In the genomic region with DNA sequence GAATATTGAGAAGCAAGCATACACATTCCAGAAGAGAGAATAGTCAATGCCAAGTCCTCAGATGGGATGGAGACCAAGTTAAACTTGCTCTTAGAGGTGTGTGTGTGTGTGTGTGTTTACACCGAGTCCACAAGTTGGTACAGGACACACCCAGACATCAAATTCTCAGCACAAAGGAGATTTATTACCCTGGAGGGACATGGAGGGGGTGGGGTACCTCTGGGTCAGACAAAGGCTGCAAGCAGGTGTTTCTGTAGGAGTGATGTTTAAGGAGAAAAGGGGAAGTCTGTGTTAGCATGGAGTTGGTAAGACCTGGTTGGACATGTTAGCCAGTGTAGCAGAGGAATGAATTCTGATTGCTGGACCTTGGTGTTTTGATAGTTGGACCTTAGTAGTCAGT, we compare ENCODE assay signal across 21 mouse cellular contexts. TPM values are rescaled to one million over a fixed set of nuclear protein-coding genes. Genes with fewer than 3 reads are reported as not detected.
DNase-seq lines count a peak whose midpoint lies in the region; ATAC-seq and TF ChIP-seq lines count a peak whose summit lies in the region.
"Had no signal": no experiment of that assay in that cellular context is flagged by ENCODE, and none has a peak within 500 bp of the region (broad histone marks: within the 10 kb centered on the region; RNA-seq: fewer than 3 reads in every experiment).

No protein-coding gene starts in this region.

- no peak for TF ChIP-seq CTCF in Patski (IDR thresholded peaks at IDR 0.05)

- H3K27me3 ChIP-seq in kidney, embryonic 16.5 days (ENCODE audit: insufficient read depth, low read length) = no peaks in the 10 kb centered on the region
- no peaks in the 10 kb centered on the region for H3K27me3 ChIP-seq in Patski
- no peaks in the 10 kb centered on the region for H3K27me3 ChIP-seq in liver, embryonic 13.5 days
- H3K27me3 ChIP-seq in stomach, embryonic 16.5 days (ENCODE audit: control insufficient read depth, insufficient read depth, low read length) = no peaks in the 10 kb centered on the region
- no peaks in the 10 kb centered on the region for H3K27me3 ChIP-seq in forebrain, embryonic 12.5 days
- H3K27me3 ChIP-seq: neural tube, embryonic 12.5 days had no signal

- peak; percentile 65 for ATAC-seq in kidney, embryonic 16.5 days (ENCODE audit: low FRiP score, low TSS enrichment)
- ATAC-seq in Patski = peak; percentile 68
- ATAC-seq in liver, embryonic 13.5 days (ENCODE audit: low read depth) = no peak; the same call in 1 of the 2 replicates
- peak; percentile 68; the same call in 1 of the 2 replicates for ATAC-seq in stomach, embryonic 16.5 days (ENCODE audit: insufficient read depth, low FRiP score)
- no peak for ATAC-seq in forebrain, embryonic 12.5 days (ENCODE audit: low FRiP score)
- ATAC-seq: forebrain, embryonic 14.5 days had no signal

- no peak overlapping the region for H3K9ac ChIP-seq in kidney, embryonic 16.5 days (replicated peaks; ENCODE audit: low read length)
- no peak overlapping the region for H3K9ac ChIP-seq in liver, embryonic 13.5 days
- no peak overlapping the region for H3K9ac ChIP-seq in stomach, embryonic 16.5 days (ENCODE audit: low read length)
- H3K9ac ChIP-seq in forebrain, embryonic 12.5 days = no peak overlapping the region
- H3K9ac ChIP-seq: neural tube, embryonic 12.5 days had no signal

- H3K4me2 ChIP-seq in kidney, embryonic 16.5 days (replicated peaks; ENCODE audit: low read depth, low read length) = no peak overlapping the region
- no peak overlapping the region for H3K4me2 ChIP-seq in liver, embryonic 13.5 days
- H3K4me2 ChIP-seq in stomach, embryonic 16.5 days (ENCODE audit: low read depth, low read length) = no peak overlapping the region
- no peak overlapping the region for H3K4me2 ChIP-seq in forebrain, embryonic 12.5 days
- H3K4me2 ChIP-seq: midbrain, embryonic 11.5 days; neural tube, embryonic 12.5 days had no signal

- in situ Hi-C loops in Patski (cut with MboI; ENCODE audit: low pct_unique_long_range_greater_than_20kb) = loop anchor here (10.0 kb wide), 1 partner anchor 51 kb away; no protein-coding TSS in a partner anchor

- POLR2A ChIA-PET in Patski (lab: Charles Lee) = interaction anchor here (1.4 kb wide), 1 partner anchor 11 kb away, joined by 3 read pairs; no protein-coding TSS in a partner anchor

- H3K36me3 ChIP-seq in kidney, embryonic 16.5 days (ENCODE audit: insufficient read depth, low read length) = no peaks in the 10 kb centered on the region
- no peaks in the 10 kb centered on the region for H3K36me3 ChIP-seq in liver, embryonic 13.5 days
- no peaks in the 10 kb centered on the region for H3K36me3 ChIP-seq in stomach, embryonic 16.5 days (ENCODE audit: control insufficient read depth, insufficient read depth, low read length)
- H3K36me3 ChIP-seq in forebrain, embryonic 12.5 days (replicated peaks) = no peaks in the 10 kb centered on the region
- H3K36me3 ChIP-seq: embryonic facial prominence, embryonic 10.5 days; hindbrain, embryonic 10.5 days; neural tube, embryonic 12.5 days had no signal

- 6% methylated on average over 1 of the region's 1 CpGs for WGBS in kidney, embryonic 16.5 days
- WGBS in liver, embryonic 13.5 days (ENCODE audit: insufficient replicate concordance) = 45% methylated on average over 1 of the region's 1 CpGs
- WGBS in stomach, embryonic 16.5 days = 35% methylated on average over 1 of the region's 1 CpGs
- WGBS in forebrain, embryonic 12.5 days = 62% methylated on average over 1 of the region's 1 CpGs

- H3K4me1 ChIP-seq in kidney, embryonic 16.5 days (ENCODE audit: insufficient read depth, low read length) = peaks cover 31% of the 10 kb centered on the region
- H3K4me1 ChIP-seq in liver, embryonic 13.5 days (replicated peaks) = peaks cover 36% of the 10 kb centered on the region
- no peaks in the 10 kb centered on the region for H3K4me1 ChIP-seq in stomach, embryonic 16.5 days (ENCODE audit: control insufficient read depth, insufficient read depth, low read length)
- H3K4me1 ChIP-seq in forebrain, embryonic 12.5 days = no peaks in the 10 kb centered on the region
- H3K4me1 ChIP-seq: hindbrain, embryonic 10.5 days; neural tube, embryonic 12.5 days had no signal

- no peak overlapping the region for H3K4me3 ChIP-seq in kidney, embryonic 16.5 days (ENCODE audit: low read length)
- H3K4me3 ChIP-seq in liver, embryonic 13.5 days (replicated peaks) = no peak overlapping the region
- no peak overlapping the region for H3K4me3 ChIP-seq in stomach, embryonic 16.5 days (replicated peaks; ENCODE audit: low read length)
- H3K4me3 ChIP-seq in forebrain, embryonic 12.5 days (replicated peaks) = no peak overlapping the region
- H3K4me3 ChIP-seq: embryonic facial prominence, embryonic 10.5 days; hindbrain, embryonic 10.5 days; neural tube, embryonic 12.5 days had no signal

- CTCF ChIA-PET in Patski (lab: Charles Lee) = interaction anchor here (0.6 to 1.1 kb wide), 4 partner anchors 17 to 165 kb away, joined by 3 to 4 read pairs (median 3); no protein-coding TSS in a partner anchor

- no peaks in the 10 kb centered on the region for H3K9me3 ChIP-seq in kidney, embryonic 16.5 days (ENCODE audit: low read length)
- no peaks in the 10 kb centered on the region for H3K9me3 ChIP-seq in liver, embryonic 13.5 days (replicated peaks)
- H3K9me3 ChIP-seq in stomach, embryonic 16.5 days (replicated peaks; ENCODE audit: control insufficient read depth, low read length) = no peaks in the 10 kb centered on the region
- H3K9me3 ChIP-seq in forebrain, embryonic 12.5 days = no peaks in the 10 kb centered on the region
- H3K9me3 ChIP-seq: embryonic facial prominence, embryonic 10.5 days; hindbrain, embryonic 10.5 days; neural tube, embryonic 12.5 days had no signal

- no peak for DNase-seq in kidney, adult 9 months
- no peak for DNase-seq in Patski (ENCODE audit: low read depth, low spot score)
- no peak for DNase-seq in liver, embryonic 13.5 days
- no peak for DNase-seq in cerebellum, adult 8-10 months
- DNase-seq: adrenal gland, adult 8-10 months; cerebellum, adult 9-10 months; gastrocnemius, postnatal 36 days; thymus, adult 2 months had no signal

- H3K27ac ChIP-seq in kidney, embryonic 16.5 days (ENCODE audit: low read length) = peak overlapping the region; percentile 88
- H3K27ac ChIP-seq in liver, embryonic 13.5 days = 0 out of 2 replicates have a peak overlapping the region, but pooled peaks have one; percentile 2
- no peak overlapping the region for H3K27ac ChIP-seq in stomach, embryonic 16.5 days (ENCODE audit: low read length)
- H3K27ac ChIP-seq in forebrain, embryonic 12.5 days = no peak overlapping the region
- H3K27ac ChIP-seq: embryonic facial prominence, embryonic 10.5 days; hindbrain, embryonic 10.5 days; neural tube, embryonic 12.5 days had no signal

RNA-seq across cellular contexts. Expression of gene Gm47996, which starts 6.1 kb away (rescaled TPM):
- polyA plus RNA-seq in kidney, embryonic 16.5 days (2015; fragmentation: Nextera tagmentation; extraction: Ambion mirVana) = 0.67 TPM in 2 replicates
- polyA plus RNA-seq in Patski (2021) = not detected
- polyA plus RNA-seq in liver, embryonic 13.5 days (2015; fragmentation: Nextera tagmentation; extraction: Ambion mirVana) = 0.36 and 0.63 TPM in 2 replicates
- polyA plus RNA-seq in stomach, embryonic 16.5 days (2015; fragmentation: Nextera tagmentation; extraction: Ambion mirVana) = not detected in 2 replicates
- not detected in 2 replicates for polyA plus RNA-seq in forebrain, embryonic 12.5 days (2016; fragmentation: Nextera tagmentation; extraction: Ambion mirVana)
- polyA plus RNA-seq: C2C12; embryonic facial prominence, embryonic 10.5 days; forebrain, embryonic 14.5 days; heart, postnatal 0 days; lung, embryonic 16.5 days; midbrain, embryonic 11.5 days; neural tube, embryonic 12.5 days; thymus, adult 2 months; urinary bladder, adult 2 months had no signal

RNA-seq across cellular contexts. Expression of gene 3110040M04Rik, which starts 12.1 kb away (rescaled TPM):
- polyA plus RNA-seq in kidney, embryonic 16.5 days (2015; fragmentation: Nextera tagmentation; extraction: Ambion mirVana) = 1.4 and 1.9 TPM in 2 replicates
- polyA plus RNA-seq in Patski (2021) = not detected
- polyA plus RNA-seq in liver, embryonic 13.5 days (2015; fragmentation: Nextera tagmentation; extraction: Ambion mirVana) = 0.31 and 0.66 TPM in 2 replicates
- 0.14 TPM in 1 of 2 replicates, not detected in the other for polyA plus RNA-seq in stomach, embryonic 16.5 days (2015; fragmentation: Nextera tagmentation; extraction: Ambion mirVana)
- 0.60 TPM in 1 of 2 replicates, not detected in the other for polyA plus RNA-seq in forebrain, embryonic 12.5 days (2016; fragmentation: Nextera tagmentation; extraction: Ambion mirVana)
- polyA plus RNA-seq: C2C12; embryonic facial prominence, embryonic 10.5 days; forebrain, embryonic 14.5 days; heart, postnatal 0 days; hindbrain, embryonic 10.5 days; limb, embryonic 14.5 days; lung, embryonic 16.5 days; neural tube, embryonic 12.5 days; thymus, adult 2 months; urinary bladder, adult 2 months had no signal

RNA-seq across cellular contexts. Expression of gene Gm47995, which starts 17.7 kb away (rescaled TPM):
- polyA plus RNA-seq in kidney, embryonic 16.5 days (2015; fragmentation: Nextera tagmentation; extraction: Ambion mirVana) = 0.50 TPM in 1 of 2 replicates, not detected in the other
- polyA plus RNA-seq in Patski (2021) = not detected
- polyA plus RNA-seq in liver, embryonic 13.5 days (2015; fragmentation: Nextera tagmentation; extraction: Ambion mirVana) = 0.68 and 1.1 TPM in 2 replicates
- not detected in 2 replicates for polyA plus RNA-seq in stomach, embryonic 16.5 days (2015; fragmentation: Nextera tagmentation; extraction: Ambion mirVana)
- polyA plus RNA-seq in forebrain, embryonic 12.5 days (2016; fragmentation: Nextera tagmentation; extraction: Ambion mirVana) = not detected in 2 replicates
- polyA plus RNA-seq: embryonic facial prominence, embryonic 10.5 days; forebrain, embryonic 14.5 days; heart, postnatal 0 days; lung, embryonic 16.5 days; midbrain, embryonic 11.5 days; thymus, adult 2 months; urinary bladder, adult 2 months had no signal

RNA-seq across cellular contexts. Expression of gene Gm8947, which starts 23.8 kb away (rescaled TPM):
- polyA plus RNA-seq in kidney, embryonic 16.5 days (2015; fragmentation: Nextera tagmentation; extraction: Ambion mirVana) = 0.86 and 0.91 TPM in 2 replicates
- not detected for polyA plus RNA-seq in Patski (2021)
- polyA plus RNA-seq in liver, embryonic 13.5 days (2015; fragmentation: Nextera tagmentation; extraction: Ambion mirVana) = 1.2 and 1.6 TPM in 2 replicates
- 0.10 and 0.15 TPM in 2 replicates for polyA plus RNA-seq in stomach, embryonic 16.5 days (2015; fragmentation: Nextera tagmentation; extraction: Ambion mirVana)
- polyA plus RNA-seq in forebrain, embryonic 12.5 days (2016; fragmentation: Nextera tagmentation; extraction: Ambion mirVana) = 0.17 TPM in 1 of 2 replicates, not detected in the other
- polyA plus RNA-seq: embryonic facial prominence, embryonic 10.5 days; forebrain, embryonic 14.5 days; lung, embryonic 16.5 days; thymus, adult 2 months; urinary bladder, adult 2 months had no signal

RNA-seq across cellular contexts. Expression of gene Gm47985, which starts 33.6 kb away (rescaled TPM):
- 0.25 and 0.48 TPM in 2 replicates for polyA plus RNA-seq in kidney, embryonic 16.5 days (2015; fragmentation: Nextera tagmentation; extraction: Ambion mirVana)
- not detected for polyA plus RNA-seq in Patski (2021)
- 2.7 and 2.8 TPM in 2 replicates for polyA plus RNA-seq in liver, embryonic 13.5 days (2015; fragmentation: Nextera tagmentation; extraction: Ambion mirVana)
- 0.08 and 0.15 TPM in 2 replicates for polyA plus RNA-seq in stomach, embryonic 16.5 days (2015; fragmentation: Nextera tagmentation; extraction: Ambion mirVana)
- polyA plus RNA-seq in forebrain, embryonic 12.5 days (2016; fragmentation: Nextera tagmentation; extraction: Ambion mirVana) = 0.65 and 0.95 TPM in 2 replicates
- polyA plus RNA-seq: forebrain, embryonic 14.5 days; urinary bladder, adult 2 months had no signal

Comparison
In these comparisons a context has a peak if more than half of its experiments do, and no peak if none do; other contexts are left out.
1. ATAC-seq: peak in kidney, embryonic 16.5 days (single experiment), Patski (single experiment) and stomach, embryonic 16.5 days (single experiment); none in liver, embryonic 13.5 days (single experiment) and forebrain, embryonic 12.5 days (single experiment).
2. H3K27ac ChIP-seq: peak in kidney, embryonic 16.5 days (single experiment) and liver, embryonic 13.5 days (single experiment); none in stomach, embryonic 16.5 days (single experiment) and forebrain, embryonic 12.5 days (single experiment).